Mouse (Mus musculus) lung, postnatal 0 days (tissue): Measurements from ENCODE around the gene Stat5a.

Experiments used
- CTCF ChIP-seq: IDR thresholded peaks from 2 replicates; pipeline ENCODE4 v1.5.1; 2016; ENCODE audit warnings: antibody characterized with exemption, mild to moderate bottlenecking
- EP300 ChIP-seq: IDR thresholded peaks from 2 replicates; pipeline ENCODE4 v1.6.1; 2016; ENCODE audit warnings: antibody characterized with exemption, mild to moderate bottlenecking, control low read depth

DNA sequence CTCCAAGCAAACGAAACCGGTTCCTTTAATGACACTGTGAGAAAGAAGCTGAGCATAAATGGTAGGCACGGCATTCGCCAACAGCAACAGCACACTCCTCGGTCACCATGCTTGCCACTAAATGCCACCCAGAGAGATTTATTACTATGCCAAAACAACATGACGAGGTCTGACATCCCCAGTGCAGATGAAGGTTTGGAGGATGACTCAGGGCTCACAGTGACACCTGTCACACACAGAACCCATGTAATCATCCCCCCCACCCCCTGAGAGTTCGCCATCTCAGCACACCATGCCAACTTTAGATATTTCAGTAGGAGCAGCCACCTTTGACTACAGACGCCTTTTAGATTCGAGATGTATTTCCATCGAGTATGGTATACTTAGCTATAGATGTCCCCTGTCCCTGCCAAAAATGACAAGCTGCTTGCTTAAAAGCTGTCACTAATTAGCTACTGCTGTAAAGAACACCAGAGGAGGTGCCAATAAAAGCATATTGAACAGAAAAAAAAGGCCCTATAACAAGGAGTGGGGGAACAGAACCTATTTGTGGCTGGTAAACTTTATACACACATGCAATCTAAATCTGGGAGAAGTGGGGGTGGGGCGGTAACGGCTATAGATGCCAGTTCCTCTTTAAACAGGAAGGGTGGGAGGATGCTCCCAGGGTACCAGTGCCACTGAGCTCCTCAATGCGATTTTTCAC, 32.8 kb upstream of the Stat5a start:
- TF ChIP-seq CTCF (no peak), EP300 (no peak)
